Mouse (Mus musculus) G1E (cell line): ENCODE measurements around the gene Kcnma1.

Experiments
- CTCF ChIP-seq: IDR thresholded peaks from 2 replicates; pipeline ENCODE4 v1.5.1; 2012; ENCODE audit warnings: low read depth, low read length, inconsistent platforms, mixed read lengths
- GATA1 ChIP-seq: IDR thresholded peaks from 2 replicates; pipeline ENCODE4 v1.6.1; 2012; ENCODE audit warnings: borderline replicate concordance, low read length, inconsistent platforms, mixed read lengths

- no peak for TF ChIP-seq CTCF
- no peak for TF ChIP-seq GATA1
These were observed 11.6 kb downstream of the Kcnma1 start for GRCm38 (mm10) chr14:24002647-24003046.
